Mouse (Mus musculus): ENCODE data around the gene Tmem91. TPM values are rescaled to one million over a fixed set of nuclear protein-coding genes. Genes with fewer than 3 reads are reported as not detected.
A peak's percentile ranks its signal among the peaks of the same experiment; 100 is the strongest.

Gene Tmem91
- total RNA-seq, 2 experiments from 2014 or later: 20.7 to 29.4 TPM

- Histone ChIP-seq H3K27ac (peak within 1 kb of the TSS; percentile 99), H3K4me3 (peak within 1 kb of the TSS; percentile 62)
- TF ChIP-seq CTCF (IDR thresholded peaks at IDR 0.05): no peak; the same call in none of the 2 replicates
- intact Hi-C loops (cut with DNase I): no loop called here
- peak; percentile 93 to 94 for DNase-seq (ENCODE audit: extremely low spot score in 1 of 2, low spot score in 2 of 2)
Observed at GRCm38 (mm10) chr7:25680514-25681258, 5.7 kb upstream of the Tmem91 start, which contains the start of gene B9d2. Gene B9d2 (plus strand): TSS chr7:25680780.

DNA sequence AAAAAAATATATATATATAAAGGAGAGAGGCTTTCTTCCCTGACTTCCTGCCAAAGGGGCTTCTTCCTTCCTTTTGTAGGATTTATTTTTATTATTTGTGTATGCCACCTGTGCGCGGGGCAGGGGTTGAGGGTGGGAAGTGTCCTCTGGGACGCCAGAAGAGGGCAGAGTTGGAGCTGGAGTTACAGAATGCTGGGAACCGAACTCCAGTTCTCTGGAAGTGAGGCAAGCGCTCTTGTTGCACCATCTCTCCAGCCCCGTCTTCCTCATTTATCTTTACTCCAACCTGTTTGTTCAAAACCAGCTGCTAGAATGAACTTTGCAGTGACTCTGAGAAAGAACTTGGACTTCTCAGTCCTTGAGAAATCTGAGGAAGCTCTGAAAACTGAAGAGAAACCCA, 5.0 kb upstream of the Tmem91 start:
- Histone ChIP-seq H3K27ac (peak overlapping the region; percentile 99; the same call in 1 of the 2 replicates), H3K4me3 (peak overlapping the region; percentile 62)
- no peak for DNase-seq (ENCODE audit: extremely low spot score in 1 of 2, low spot score in 2 of 2)
- TF ChIP-seq CTCF (IDR thresholded peaks at IDR 0.05): peak; percentile 14
- intact Hi-C loops (cut with DNase I): no loop called here

DNA sequence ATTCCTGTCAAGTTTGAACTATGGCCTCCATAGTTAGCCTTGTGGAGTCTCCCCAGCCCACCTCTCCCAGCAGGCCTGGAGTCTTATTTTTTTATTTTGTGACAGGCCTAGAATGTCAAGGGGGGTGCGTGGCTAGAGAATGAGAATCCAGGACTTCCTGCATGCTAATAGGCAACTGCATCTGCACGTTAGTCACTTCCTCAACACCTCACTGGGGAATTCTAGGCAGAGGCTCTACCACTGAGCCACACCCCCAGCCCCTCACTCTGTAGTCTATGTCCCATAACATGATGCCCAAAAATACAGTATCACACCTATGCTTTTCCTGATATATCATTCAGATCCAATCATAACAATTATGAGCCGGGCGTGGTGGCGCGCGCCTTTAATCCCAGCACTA, 2.0 kb upstream of the Tmem91 start:
- no peak overlapping the region for H3K27ac ChIP-seq
- TF ChIP-seq CTCF (IDR thresholded peaks at IDR 0.05): no peak
- DNase-seq (ENCODE audit: extremely low spot score in 1 of 2, low spot score in 2 of 2): no peak
- intact Hi-C loops (cut with DNase I): loop anchor here (2.0 kb wide), 1 partner anchor 34 kb away; no protein-coding TSS in a partner anchor
- no peak overlapping the region for H3K4me3 ChIP-seq

GRCm38 (mm10) chr7:25676085-25676781, 1.3 kb upstream of the Tmem91 start:
- TF ChIP-seq CTCF (IDR thresholded peaks at IDR 0.05): no peak
- intact Hi-C loops (cut with DNase I): loop anchor here (1.0 to 2.0 kb wide), 2 partner anchors 17 to 35 kb away; partner anchors contain the start of gene Exosc5
- DNase-seq (ENCODE audit: extremely low spot score in 1 of 2, low spot score in 2 of 2): peak; percentile 87 to 89
- H3K27ac ChIP-seq: no peak overlapping the region
- H3K4me3 ChIP-seq: no peak overlapping the region

DNA sequence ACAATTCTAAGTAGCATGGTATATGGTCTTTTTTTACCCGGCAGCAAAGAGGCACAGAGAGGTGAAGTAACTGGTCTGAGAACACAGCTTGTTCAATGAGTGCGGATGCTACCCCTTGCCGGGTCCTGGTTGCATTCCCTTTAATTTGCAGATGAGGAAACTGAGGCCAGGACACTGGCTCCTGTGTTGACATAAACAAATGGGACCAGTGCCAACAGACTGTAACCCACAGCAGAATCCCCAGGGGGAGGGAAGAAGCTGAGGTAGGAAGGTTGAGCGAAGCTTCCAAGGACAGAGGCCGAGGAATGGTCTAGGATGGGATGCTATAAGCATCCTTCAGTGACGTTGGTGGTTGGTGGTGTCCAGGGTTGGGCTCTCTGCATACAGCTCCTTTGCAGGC, 439 bp upstream of the Tmem91 start:
- intact Hi-C loops (cut with DNase I): no loop called here
- DNase-seq (ENCODE audit: extremely low spot score in 1 of 2, low spot score in 2 of 2): no peak
- H3K27ac ChIP-seq: no peak overlapping the region
- no peak overlapping the region for H3K4me3 ChIP-seq
- no peak for TF ChIP-seq CTCF (IDR thresholded peaks at IDR 0.05)

DNA sequence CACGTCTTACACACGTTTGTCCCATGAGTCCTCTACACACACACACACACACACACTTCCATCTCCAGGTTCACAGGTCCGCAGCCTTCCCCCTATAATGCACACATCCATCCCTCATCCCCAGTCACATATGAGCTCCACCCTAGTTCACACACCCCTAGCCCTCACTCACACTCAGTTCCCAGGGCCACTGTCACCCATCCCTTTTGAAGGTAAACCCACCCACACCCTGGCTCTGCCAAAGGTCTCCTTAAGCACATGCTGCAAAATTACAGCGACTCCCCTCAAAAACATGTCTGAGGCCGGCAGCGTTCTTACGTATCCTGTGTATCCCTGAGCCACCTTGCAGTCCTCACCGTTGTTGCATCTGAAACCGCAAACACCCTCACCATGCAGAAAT, 669 bp downstream of the Tmem91 start:
- no peak for TF ChIP-seq CTCF (IDR thresholded peaks at IDR 0.05)
- Histone ChIP-seq H3K27ac (no peak overlapping the region), H3K4me3 (peak overlapping the region; percentile 38)
- intact Hi-C loops (cut with DNase I): no loop called here
- DNase-seq (ENCODE audit: extremely low spot score in 1 of 2, low spot score in 2 of 2): no peak

GRCm38 (mm10) chr7:25672442-25672841, 2.5 kb downstream of the Tmem91 start:
- Histone ChIP-seq H3K27ac (no peak overlapping the region), H3K4me3 (no peak overlapping the region)
- intact Hi-C loops (cut with DNase I): no loop called here
- TF ChIP-seq CTCF (IDR thresholded peaks at IDR 0.05): peak; percentile 14
- no peak for DNase-seq (ENCODE audit: extremely low spot score in 1 of 2, low spot score in 2 of 2)

- no peak for DNase-seq (ENCODE audit: extremely low spot score in 1 of 2, low spot score in 2 of 2)
- H3K4me3 ChIP-seq: no peak overlapping the region
- no peak overlapping the region for H3K27ac ChIP-seq
- no peak for TF ChIP-seq CTCF (IDR thresholded peaks at IDR 0.05)
- intact Hi-C loops (cut with DNase I): no loop called here
Observed at GRCm38 (mm10) chr7:25671686-25672085, 3.3 kb downstream of the Tmem91 start.

GRCm38 (mm10) chr7:25670096-25670495, 4.9 kb downstream of the Tmem91 start:
- TF ChIP-seq CTCF (IDR thresholded peaks at IDR 0.05): no peak
- intact Hi-C loops (cut with DNase I): no loop called here
- Histone ChIP-seq H3K4me3 (no peak overlapping the region), H3K27ac (no peak overlapping the region)
- DNase-seq (ENCODE audit: extremely low spot score in 1 of 2, low spot score in 2 of 2): no peak

DNA sequence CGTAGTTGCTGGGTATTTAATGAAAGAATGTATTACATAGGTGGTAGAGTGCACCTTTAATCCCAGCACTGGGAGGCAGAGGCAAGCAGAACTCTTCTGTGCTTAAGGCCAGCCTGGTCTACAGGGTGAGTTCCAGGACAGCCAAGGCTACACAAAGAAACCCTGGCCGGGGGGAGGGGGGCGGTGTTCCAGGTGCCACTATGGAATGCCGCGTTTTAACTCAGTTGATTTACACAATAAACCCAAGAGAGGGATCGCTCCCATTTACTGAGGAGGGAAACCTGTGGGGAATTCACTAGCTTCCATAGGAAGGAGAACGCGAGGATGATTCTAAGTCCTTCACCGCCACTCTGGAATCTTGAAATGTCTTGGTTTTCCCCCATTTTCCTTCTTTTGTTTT, 5.3 kb downstream of the Tmem91 start:
- no peak for TF ChIP-seq CTCF (IDR thresholded peaks at IDR 0.05)
- no peak overlapping the region for H3K4me3 ChIP-seq
- no peak overlapping the region for H3K27ac ChIP-seq
- intact Hi-C loops (cut with DNase I): no loop called here
- no peak for DNase-seq (ENCODE audit: extremely low spot score in 1 of 2, low spot score in 2 of 2)

DNA sequence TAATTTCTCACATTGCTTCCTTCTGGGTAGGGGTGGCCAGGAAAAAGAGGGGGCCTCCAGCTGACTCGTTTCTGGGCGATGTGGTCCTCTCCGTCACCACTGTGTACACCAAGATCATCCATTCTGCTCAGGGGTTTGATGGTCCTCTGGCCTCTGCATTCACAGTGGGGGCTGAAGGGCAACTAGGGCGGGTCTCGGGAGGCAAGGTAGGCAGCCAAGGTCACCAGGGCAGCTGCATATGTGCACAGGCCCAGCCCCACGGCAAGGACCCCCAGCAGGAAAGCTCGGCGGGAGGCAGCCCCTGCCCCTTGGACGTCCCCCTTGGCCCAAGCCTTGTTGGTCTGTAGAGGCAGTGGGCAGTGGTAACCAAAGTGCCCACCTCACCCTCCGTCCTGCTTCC, 5.8 kb downstream of the Tmem91 start:
- no peak for DNase-seq (ENCODE audit: extremely low spot score in 1 of 2, low spot score in 2 of 2)
- no peak for TF ChIP-seq CTCF (IDR thresholded peaks at IDR 0.05)
- Histone ChIP-seq H3K27ac (no peak overlapping the region), H3K4me3 (no peak overlapping the region)
- intact Hi-C loops (cut with DNase I): no loop called here

DNA sequence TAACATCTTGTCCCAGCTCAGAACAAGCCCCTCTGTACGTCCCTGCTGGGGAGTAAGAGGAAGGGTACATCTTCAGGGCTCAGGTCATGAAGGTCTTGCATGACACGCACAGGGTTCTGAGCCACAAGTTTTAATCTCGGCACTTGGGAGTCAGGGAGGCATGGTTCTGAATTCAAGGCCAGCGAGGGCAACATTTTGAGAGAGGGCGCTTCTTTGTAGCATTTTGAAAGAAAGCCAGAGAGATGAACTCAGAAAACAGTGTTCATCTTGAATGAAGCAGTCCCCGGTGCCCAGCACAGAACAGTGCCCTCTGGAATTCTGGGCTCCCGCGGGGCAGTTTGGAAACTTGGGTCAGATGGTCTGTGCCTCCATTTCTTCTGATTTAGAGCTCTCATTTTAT, 8.6 kb downstream of the Tmem91 start:
- intact Hi-C loops (cut with DNase I): no loop called here
- Histone ChIP-seq H3K27ac (no peak overlapping the region), H3K4me3 (no peak overlapping the region)
- no peak for TF ChIP-seq CTCF (IDR thresholded peaks at IDR 0.05)
- DNase-seq (ENCODE audit: extremely low spot score in 1 of 2, low spot score in 2 of 2): no peak

All from left cerebral cortex, adult 2 months (tissue).